Mouse (Mus musculus) brain, embryonic 18.5 days (tissue): ENCODE results near the gene Rapgef5.

ENCODE experiments used
- DNase-seq: peaks from one replicate; pipeline ENCODE4 v3.0.0-alpha.2; 2012; ENCODE audit warnings: low read depth, low spot score

Rapgef5 gene

GRCm38 (mm10) chr12:117605966-117606365, 89.7 kb downstream of the Rapgef5 start:
- DNase-seq: no peak

DNA sequence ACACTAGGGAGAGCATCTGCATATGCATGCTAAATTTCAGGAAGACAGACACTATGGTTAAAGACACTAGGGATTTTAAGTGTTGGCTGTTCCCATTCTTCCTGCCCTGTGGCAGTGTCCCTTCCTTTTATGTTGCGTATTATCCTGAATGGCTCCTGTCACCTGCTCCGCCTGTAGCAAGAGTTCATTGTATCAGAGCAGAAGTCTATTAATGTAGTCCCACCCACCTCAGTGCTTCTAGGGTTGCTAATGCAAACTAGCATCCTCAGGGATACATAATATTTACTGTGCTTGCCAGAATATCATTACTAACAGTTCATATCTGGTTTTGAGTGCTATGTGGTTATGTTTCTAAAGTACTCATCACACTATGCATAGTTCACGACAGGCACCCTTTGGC, 96.4 kb downstream of the Rapgef5 start:
- DNase-seq: no peak

DNA sequence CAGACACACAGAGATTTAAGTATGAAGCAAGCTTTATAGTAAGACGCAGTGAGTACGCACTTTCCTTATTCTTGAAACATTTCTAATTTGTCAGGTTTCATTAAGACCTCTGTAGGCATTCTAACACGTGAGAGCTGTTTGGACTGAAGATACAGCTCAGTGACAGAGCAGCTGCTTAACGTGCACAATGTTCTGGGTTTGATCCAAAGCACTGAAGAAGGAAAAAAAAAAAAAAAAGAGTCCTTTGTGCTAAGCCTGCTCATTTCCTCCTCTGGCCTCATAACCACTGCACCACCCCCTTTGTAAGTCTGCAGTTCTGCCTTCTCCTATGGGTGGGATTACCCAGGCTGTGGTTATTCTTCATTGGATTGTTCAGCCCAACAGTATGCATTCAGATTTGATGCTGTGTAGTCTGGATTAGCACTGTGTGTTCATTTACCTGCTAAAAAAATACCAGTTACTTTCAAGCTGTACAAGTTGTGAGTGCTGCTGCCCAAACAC, 103.3 kb downstream of the Rapgef5 start:
- DNase-seq: no peak

GRCm38 (mm10) chr12:117622972-117623371, 106.7 kb downstream of the Rapgef5 start:
- DNase-seq: no peak

DNA sequence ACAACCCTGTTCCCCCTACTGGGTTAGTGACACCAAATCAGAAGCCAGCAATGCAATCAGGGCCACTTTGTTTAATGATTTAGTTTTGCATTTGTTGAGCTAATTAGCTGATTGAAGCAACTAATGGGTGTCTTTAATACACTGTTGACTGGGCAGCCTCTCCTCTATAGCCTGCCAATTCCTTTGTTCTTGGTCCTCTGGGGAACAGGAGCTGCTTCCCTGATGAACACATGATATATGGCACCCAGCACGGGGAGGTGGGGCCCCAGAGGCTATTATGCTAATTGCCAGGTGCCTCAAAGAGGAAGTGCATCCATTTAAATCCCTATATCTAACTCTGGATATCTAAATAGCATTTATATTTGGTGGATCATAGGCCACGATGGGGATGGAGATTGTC, 111.0 kb downstream of the Rapgef5 start:
- DNase-seq: peak; percentile 49

- no peak for DNase-seq
Observed at GRCm38 (mm10) chr12:117628321-117629093, 112.2 kb downstream of the Rapgef5 start.

DNA sequence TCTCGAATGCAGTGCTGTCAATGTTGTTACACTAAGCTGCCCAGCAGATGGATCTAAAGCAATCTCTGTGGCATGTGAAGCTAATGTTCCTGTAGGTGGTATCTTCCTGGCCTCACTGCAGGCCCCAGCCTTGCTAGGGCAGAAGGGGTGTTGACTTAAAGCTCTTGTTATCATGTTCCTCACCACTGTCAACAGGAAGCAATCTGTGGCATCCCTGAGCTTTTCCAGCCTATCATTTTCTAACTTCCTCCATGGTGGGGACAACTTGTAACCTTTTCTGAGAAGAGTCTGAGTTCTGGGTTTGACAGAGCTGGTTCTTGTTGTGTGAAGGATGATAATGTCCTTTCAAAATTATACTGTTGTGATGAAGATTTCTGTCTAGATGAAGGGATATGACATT, 115.9 kb downstream of the Rapgef5 start:
- DNase-seq: no peak

- DNase-seq: no peak
Observed at GRCm38 (mm10) chr12:117636139-117636772, 120.0 kb downstream of the Rapgef5 start.

- DNase-seq: no peak
Observed at GRCm38 (mm10) chr12:117636969-117637368, 120.7 kb downstream of the Rapgef5 start.

DNA sequence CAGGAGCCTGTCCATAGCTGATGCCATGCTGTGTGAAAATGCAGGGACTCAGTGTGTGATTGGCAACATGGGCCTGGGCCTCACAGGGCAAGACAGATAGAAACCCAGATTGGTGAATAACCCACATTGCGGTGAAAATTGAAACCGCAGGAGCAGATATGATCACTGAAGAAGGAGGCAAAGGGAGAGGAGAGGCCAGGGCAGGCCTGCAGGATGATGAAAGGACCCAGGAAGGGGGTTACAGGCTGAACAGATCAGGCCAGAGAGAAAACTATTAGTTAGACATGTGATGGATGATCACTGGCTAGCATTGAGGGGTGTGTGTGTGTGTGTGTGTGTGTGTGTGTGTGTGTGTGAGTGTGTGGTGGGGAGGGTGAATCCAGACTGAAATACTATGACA, 122.6 kb downstream of the Rapgef5 start:
- no peak for DNase-seq

DNA sequence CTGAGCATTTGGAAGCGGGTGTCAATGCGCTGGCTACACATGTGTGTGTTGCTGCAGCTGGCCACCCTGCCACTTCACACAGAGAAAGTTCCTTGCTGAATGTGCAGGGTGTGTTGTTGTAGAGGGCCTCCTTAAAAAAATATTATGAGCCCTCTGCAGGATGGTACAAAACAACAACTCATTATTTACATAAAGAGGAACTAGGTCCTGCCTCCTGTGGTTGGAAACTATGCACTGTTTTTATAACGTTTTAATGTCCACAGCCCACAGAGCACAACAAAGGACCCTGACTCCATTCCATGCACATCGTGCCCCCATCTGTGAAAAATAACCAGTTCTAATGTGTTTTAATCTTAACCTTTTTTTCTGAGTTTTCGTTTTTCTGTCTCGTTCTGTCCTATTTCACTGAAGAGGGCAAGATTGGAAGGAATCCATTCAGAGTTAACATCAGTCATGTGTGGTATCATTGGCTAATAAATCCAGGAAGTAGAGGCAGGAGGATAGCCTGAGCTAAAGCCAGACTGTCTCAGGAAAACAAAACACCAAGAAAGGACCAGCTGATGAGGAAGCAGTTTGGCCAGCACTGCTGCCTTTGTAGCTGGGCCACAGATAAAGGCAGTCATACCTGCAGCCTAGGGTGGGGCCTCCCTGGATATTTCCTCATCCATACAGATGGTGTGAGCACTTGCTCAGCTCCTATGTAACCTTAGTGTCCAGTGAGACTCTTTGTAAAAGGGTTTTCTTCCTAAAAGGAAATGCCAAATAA, 123.3 kb downstream of the Rapgef5 start:
- DNase-seq: no peak

DNA sequence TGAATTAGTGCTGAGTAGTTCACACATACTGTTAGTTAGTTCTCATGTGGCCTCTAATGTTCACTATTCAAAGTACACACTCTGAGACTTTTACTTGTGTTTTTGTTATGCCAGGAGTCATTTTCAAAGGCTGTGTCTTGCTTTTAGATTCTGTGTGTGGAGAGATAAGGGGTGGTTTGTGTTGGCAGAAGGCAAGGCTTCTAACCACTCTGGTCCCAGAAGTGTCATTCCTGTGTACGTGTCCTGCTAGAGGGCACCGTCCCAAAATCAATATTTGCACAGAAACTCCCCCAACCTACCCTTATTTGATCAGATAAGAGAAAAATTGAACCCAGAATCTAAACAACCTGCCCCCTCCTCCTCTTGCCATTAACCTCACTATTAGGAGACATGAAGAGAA, 126.2 kb downstream of the Rapgef5 start:
- no peak for DNase-seq

GRCm38 (mm10) chr12:117645771-117646170, 129.5 kb downstream of the Rapgef5 start:
- no peak for DNase-seq

DNA sequence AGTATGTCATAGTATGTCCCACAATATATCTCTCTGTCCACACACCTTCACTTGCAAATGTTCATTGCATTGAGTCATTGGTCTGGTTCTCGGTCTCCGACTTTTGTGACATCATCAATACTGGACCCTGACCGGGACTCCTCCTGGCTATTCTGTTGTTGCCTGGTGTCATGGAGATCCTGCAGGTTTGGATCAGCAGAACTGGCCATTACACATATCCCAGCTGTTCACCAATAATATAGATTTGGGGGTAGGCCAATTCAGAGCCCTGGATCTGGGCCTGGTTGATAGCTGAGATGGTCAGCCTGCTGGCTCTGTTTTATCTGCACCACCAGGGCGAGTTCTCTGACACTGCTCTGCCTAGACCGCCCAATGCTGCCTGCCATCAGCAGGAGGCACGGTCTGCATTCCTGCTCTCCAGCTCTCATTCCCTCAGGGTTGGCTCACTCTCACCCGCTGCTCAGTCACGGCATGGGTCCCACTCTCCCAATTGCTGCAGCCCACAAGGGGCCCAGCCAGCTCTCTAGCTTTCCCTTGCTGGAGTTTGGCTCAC, 137.7 kb downstream of the Rapgef5 start:
- DNase-seq: no peak

GRCm38 (mm10) chr12:117656935-117657334, 140.7 kb downstream of the Rapgef5 start:
- no peak for DNase-seq

DNA sequence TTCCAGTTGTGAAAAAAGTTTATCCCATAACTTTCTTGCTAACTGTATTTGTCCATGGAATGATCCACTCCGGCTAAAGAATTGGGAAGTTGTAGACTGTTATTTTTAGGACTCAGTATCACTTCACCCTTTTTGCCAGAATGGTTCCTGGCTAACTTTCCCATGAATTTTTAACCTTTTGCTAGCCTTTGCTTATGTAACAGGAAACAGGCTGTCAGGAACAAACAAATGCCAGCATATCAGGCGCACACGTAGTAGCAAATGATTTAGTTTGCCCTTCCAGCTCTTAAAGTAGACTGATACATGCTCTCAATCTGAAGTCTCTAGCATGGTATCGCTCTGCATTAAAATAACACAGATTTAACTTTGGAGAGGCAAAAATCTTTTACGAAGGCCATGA, 141.5 kb downstream of the Rapgef5 start:
- DNase-seq: no peak

GRCm38 (mm10) chr12:117658821-117659220, 142.5 kb downstream of the Rapgef5 start:
- no peak for DNase-seq

DNA sequence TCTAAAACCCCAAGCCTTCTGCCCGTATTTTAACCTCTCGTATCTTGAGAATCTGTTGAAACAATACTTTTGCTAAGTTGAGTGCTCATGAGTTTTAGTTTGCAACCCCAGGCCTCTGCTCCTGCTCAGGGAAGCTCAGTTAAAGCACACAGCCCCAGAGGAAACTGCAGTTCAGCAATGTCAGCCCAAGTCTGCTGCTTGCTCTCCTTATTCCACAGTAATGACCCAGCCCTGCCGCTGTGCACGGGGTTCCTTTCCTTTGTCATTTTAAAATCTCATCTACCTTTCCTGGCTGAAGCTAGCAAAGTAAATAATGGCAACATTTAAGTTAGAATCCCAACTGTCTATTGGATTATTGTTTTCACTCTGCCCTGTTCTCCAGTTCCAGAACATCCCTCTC, 144.1 kb downstream of the Rapgef5 start:
- DNase-seq: no peak

DNA sequence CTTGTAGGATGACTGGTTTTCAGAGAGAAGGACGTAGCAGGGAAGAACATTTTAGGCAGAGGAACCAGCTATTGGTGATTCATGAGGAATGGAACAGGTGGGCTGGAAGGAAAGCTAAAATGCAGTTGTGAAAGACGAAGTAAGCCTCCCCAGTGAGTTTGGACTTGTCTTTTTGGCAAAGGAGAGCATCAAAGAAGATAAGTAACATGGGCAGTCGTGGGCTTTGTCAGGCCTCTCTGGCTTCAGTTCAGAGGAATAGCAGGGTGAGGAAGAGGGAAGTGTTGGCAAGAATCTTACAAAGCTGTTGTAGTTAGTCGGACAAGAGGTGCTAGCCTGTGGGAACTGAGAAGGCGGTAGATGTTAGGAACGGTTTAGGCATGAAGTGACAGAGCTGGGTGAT, 145.6 kb downstream of the Rapgef5 start:
- no peak for DNase-seq

DNA sequence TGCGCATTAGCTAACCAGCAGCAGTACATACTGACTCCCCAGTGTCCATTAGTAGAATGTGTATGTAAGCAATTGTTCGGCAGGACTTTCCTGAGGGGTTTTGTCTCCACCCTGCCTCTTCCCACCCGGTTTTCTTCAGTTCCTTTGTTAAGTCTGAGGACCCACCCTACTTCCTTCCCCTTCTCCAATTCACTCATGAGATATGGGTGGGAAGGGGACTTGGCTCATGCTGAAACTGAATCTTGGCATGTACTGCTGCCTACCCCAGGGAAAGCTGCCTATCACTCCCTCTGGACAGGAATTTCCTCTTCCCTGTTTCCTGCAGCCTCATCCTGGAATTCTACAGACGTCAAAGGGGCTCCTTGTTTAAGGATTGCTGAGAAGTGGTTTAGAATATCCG, 147.4 kb downstream of the Rapgef5 start:
- DNase-seq: no peak

DNA sequence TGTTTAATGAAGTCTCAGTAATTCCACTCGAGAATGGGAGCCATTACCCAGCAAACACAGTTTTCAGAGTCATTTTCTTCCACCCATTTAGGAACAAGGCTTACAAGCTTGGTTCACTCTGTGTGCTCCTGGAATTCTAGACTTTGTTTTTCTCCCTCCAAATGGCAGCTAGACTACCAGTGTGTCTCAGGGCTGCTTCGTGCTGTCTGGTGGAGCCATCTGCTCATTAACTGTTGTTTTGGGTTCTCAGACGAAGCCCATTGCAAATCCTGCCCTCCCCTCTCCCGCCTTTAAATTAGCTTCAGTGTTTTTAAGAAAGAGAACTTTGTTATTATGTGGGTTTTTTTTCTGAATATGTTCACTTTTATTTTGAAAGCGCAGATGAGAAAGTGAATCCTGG, 148.4 kb downstream of the Rapgef5 start:
- peak; percentile 46 for DNase-seq

- DNase-seq: no peak
Observed at GRCm38 (mm10) chr12:117666391-117666790, 150.1 kb downstream of the Rapgef5 start.
